Mouse (Mus musculus) hindbrain, embryonic 11.5 days (tissue): ENCODE measurements around the gene Dcaf4. TPM values are rescaled to one million over a fixed set of nuclear protein-coding genes. Genes with fewer than 3 reads are reported as not detected.

Experiments
- ATAC-seq: fragments of 200-750 bp; cut with Nextera tagmentation; 2 replicates; pipeline ENCODE4 v1.8.0; 2017; ENCODE audit warnings: mild to moderate bottlenecking, moderate TSS enrichment, moderate library complexity; ENCODE audit not compliant: low FRiP score
- DNase-seq: peaks from one replicate; pipeline ENCODE4 v3.0.0-alpha.2; 2015; ENCODE audit warnings: low spot score
- H3K27ac ChIP-seq: fragments of 300-500 bp; sonication (generic); 2 replicates; pipeline ENCODE4 v1.5.1; 2014; ENCODE audit warnings: mild to moderate bottlenecking, low read depth, low read length
- H3K27me3 ChIP-seq: fragments of 300-500 bp; sonication (generic); 2 replicates; pipeline ENCODE4 v1.6.1; 2014; ENCODE audit warnings: mild to moderate bottlenecking, low read length, moderate library complexity, mixed read lengths; ENCODE audit not compliant: control insufficient read depth, insufficient read depth
- H3K36me3 ChIP-seq: fragments of 300-500 bp; sonication (generic); 2 replicates; pipeline ENCODE4 v1.6.1; 2014; ENCODE audit warnings: mild to moderate bottlenecking, low read length, moderate library complexity, mixed read lengths; ENCODE audit not compliant: control insufficient read depth, insufficient read depth
- H3K4me1 ChIP-seq: fragments of 300-500 bp; sonication (generic); replicated peaks from 2 replicates; pipeline ENCODE4 v1.6.1; 2014; ENCODE audit warnings: low read length, mixed read lengths; ENCODE audit not compliant: control insufficient read depth, insufficient read depth
- H3K4me2 ChIP-seq: fragments of 300-500 bp; sonication (generic); replicated peaks from 2 replicates; pipeline ENCODE4 v1.6.1; 2014; ENCODE audit warnings: mild to moderate bottlenecking, low read depth, low read length
- H3K4me3 ChIP-seq: fragments of 300-500 bp; sonication (generic); 2 replicates; pipeline ENCODE4 v1.5.1; 2014; ENCODE audit warnings: low read depth, low read length
- H3K9ac ChIP-seq: fragments of 300-500 bp; sonication (generic); 2 replicates; pipeline ENCODE4 v1.6.1; 2014; ENCODE audit warnings: low read depth, low read length
- H3K9me3 ChIP-seq: fragments of 300-500 bp; sonication (generic); 2 replicates; pipeline ENCODE4 v1.6.1; 2016; ENCODE audit warnings: low read length; ENCODE audit not compliant: control insufficient read depth
- WGBS: fragments of 180-500 bp; shearing (Covaris S2); extraction: QIAGEN DNeasy Blood & Tissue Kit; methylation state at CpG from one replicate; pipeline ENCODE4 v1.1.7; 2014; 5-methylcytosine and 5-hydroxymethylcytosine counted together
- polyA plus RNA-seq: library from polyadenylated mRNA; unstranded; fragments of >200 nt; fragmentation: Nextera tagmentation; extraction: Ambion mirVana; gene quantifications from 2 replicates; pipeline ENCODE4 v1.2.1, GENCODE M21; 2014

Gene Dcaf4
- polyA plus RNA-seq, 1 experiment from 2014 or later = 26.5 TPM

DNA sequence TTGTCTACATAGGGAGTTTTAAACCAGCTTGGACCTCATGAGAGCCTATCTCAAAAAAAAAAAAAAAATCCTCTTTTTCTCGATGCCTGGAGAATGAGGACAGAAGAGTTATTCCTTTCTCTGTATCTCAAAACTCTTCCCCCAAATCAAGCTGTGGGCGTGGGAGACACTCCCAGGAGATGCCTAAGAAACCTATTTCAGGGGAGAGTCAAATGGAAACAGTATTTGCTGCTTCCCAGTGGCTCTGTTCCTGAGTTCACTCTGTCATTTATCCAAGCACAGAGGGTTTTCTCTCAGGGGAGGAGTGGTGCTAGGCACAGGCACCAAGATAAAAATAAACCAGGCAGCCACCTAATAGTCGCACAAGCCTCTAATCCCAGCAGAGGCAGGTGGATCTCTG is 27.5 kb upstream of the Dcaf4 start:
- H3K9me3 ChIP-seq = peaks cover 3% of the 10 kb centered on the region; the same call in 1 of the 2 replicates
- H3K27me3 ChIP-seq = no peaks in the 10 kb centered on the region
- no peak overlapping the region for H3K4me2 ChIP-seq
- H3K27ac ChIP-seq = no peak overlapping the region
- ATAC-seq (no peak), DNase-seq (no peak)
- H3K9ac ChIP-seq = no peak overlapping the region
- H3K36me3 ChIP-seq = 0 out of 2 replicates have a peak, but pooled peaks cover 2% of the 10 kb centered on the region
- 80% methylated on average over 3 of the region's 3 CpGs for WGBS
- H3K4me1 ChIP-seq = 0 out of 2 replicates have a peak, but pooled peaks cover 3% of the 10 kb centered on the region
- H3K4me3 ChIP-seq = no peak overlapping the region

- Histone ChIP-seq H3K4me3 (no peak overlapping the region), H3K4me1 (no peaks in the 10 kb centered on the region), H3K9me3 (peaks cover 3% of the 10 kb centered on the region; the same call in 1 of the 2 replicates), H3K36me3 (0 out of 2 replicates have a peak, but pooled peaks cover 2% of the 10 kb centered on the region), H3K27me3 (no peaks in the 10 kb centered on the region), H3K4me2 (no peak overlapping the region), H3K27ac (no peak overlapping the region), H3K9ac (no peak overlapping the region)
- 82% methylated on average over 9 of the region's 9 CpGs for WGBS
- ATAC-seq (no peak), DNase-seq (no peak)
Observed at GRCm38 (mm10) chr12:83494196-83494595, 26.1 kb upstream of the Dcaf4 start.

DNA sequence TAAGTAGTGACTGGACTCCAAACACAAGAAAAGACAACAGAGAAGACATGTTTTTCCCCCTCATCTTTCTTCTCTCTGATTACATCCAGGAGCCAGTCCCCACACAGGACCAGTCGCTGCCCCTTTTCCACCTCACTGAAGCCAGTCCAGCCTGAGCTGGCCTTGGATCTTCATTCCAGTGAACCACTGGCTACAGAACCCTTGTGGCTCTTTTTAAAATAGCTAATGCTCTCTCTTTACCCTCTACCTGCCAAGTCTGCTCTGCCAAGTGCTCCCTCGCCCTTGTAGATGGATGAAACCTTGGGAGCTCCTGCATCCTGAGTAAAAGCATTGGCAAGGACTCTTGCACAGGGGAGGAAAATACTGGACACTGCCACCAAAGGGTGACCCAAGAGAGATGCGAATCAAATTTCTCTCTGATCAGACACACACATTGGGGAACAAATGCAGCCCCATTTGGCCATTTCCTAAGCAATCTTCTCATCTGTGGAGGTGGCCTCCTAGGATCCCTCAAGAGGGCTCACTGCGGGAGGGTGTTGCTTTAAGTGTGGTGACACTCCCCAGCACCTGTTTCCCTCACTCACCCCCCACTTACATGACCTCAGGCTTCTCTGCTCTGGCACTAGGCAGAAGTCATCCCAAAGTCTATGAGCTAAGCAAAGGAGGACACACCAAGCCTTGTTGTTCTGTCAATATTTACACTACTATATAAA is 24.9 kb upstream of the Dcaf4 start:
- no peak overlapping the region for H3K27ac ChIP-seq
- no peak overlapping the region for H3K4me3 ChIP-seq
- no peaks in the 10 kb centered on the region for H3K27me3 ChIP-seq
- H3K4me2 ChIP-seq = no peak overlapping the region
- no peak overlapping the region for H3K9ac ChIP-seq
- H3K4me1 ChIP-seq = no peaks in the 10 kb centered on the region
- WGBS = 71% methylated on average over 4 of the region's 4 CpGs
- no peak for DNase-seq
- H3K36me3 ChIP-seq = 0 out of 2 replicates have a peak, but pooled peaks cover 2% of the 10 kb centered on the region
- no peak for ATAC-seq
- H3K9me3 ChIP-seq = peaks cover 3% of the 10 kb centered on the region; the same call in 1 of the 2 replicates

DNA sequence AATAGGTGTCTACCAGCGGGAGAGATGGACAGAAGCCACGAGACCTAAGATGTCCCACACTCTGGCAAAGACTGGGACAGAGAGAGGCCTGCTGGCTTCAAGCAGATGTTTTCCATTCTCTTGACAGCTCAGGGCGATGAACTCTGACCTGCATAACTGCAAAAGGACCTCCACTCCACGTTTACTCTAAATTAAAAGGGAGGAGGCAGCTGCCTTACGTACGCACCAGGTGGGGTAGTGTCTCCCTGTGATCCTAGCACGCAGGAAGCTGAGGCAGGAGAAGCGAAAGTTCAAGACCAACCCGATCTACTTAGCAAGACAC is 24.3 kb upstream of the Dcaf4 start:
- no peak for DNase-seq
- H3K9me3 ChIP-seq = peaks cover 3% of the 10 kb centered on the region; the same call in 1 of the 2 replicates
- H3K27me3 ChIP-seq = no peaks in the 10 kb centered on the region
- H3K36me3 ChIP-seq = 0 out of 2 replicates have a peak, but pooled peaks cover 2% of the 10 kb centered on the region
- ATAC-seq = no peak
- WGBS = 55% methylated on average over 9 of the region's 9 CpGs
- no peak overlapping the region for H3K9ac ChIP-seq
- no peaks in the 10 kb centered on the region for H3K4me1 ChIP-seq
- H3K4me2 ChIP-seq = no peak overlapping the region
- no peak overlapping the region for H3K27ac ChIP-seq
- no peak overlapping the region for H3K4me3 ChIP-seq

DNA sequence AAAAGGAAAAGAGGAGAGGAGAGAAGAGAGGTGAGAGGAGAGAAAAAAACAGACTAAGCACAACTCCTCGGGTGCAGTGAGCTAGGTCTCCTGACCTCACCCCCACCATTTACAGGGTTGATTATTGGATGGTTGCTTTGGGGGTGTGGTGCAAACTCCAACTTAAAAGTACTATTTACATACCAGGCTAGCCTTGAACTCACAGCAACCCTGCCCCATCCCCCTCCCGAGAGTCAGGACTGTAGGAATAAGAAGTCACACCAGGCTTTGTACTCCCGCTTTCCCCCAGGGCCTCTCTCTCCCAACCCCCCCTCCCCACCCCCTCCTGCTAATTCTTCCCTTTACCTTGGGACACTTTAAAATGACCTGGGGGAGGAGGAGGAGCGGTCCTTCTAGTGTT is 23.9 kb upstream of the Dcaf4 start:
- DNase-seq (no peak), ATAC-seq (no peak)
- H3K9me3 ChIP-seq = peaks cover 3% of the 10 kb centered on the region; the same call in 1 of the 2 replicates
- no peak overlapping the region for H3K4me2 ChIP-seq
- H3K4me3 ChIP-seq = no peak overlapping the region
- H3K27ac ChIP-seq = no peak overlapping the region
- no peaks in the 10 kb centered on the region for H3K4me1 ChIP-seq
- H3K9ac ChIP-seq = no peak overlapping the region
- 71% methylated on average over 4 of the region's 4 CpGs for WGBS
- no peaks in the 10 kb centered on the region for H3K27me3 ChIP-seq
- 0 out of 2 replicates have a peak, but pooled peaks cover 1% of the 10 kb centered on the region for H3K36me3 ChIP-seq

DNA sequence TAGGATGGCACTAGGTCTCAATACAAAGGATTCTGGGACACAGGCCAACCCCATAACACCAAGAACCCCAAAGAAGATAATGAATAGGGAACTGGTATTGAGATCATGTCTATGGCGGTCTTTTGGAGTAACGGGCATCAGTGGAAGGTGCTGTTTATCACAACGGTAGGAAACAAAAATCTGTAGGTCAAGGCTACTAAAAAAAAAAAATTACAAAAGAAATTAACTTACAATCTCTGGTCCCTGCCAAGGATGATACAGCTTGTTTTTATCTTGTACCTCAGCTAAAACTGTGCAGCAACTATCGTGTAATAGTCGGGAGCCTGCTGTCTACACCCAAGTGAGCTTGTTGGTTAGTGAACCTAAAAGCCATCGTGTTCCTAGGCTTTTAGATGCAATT is 23.5 kb upstream of the Dcaf4 start:
- Histone ChIP-seq H3K27ac (no peak overlapping the region), H3K9ac (no peak overlapping the region), H3K4me3 (no peak overlapping the region), H3K4me2 (no peak overlapping the region), H3K36me3 (no peaks in the 10 kb centered on the region), H3K27me3 (no peaks in the 10 kb centered on the region), H3K9me3 (no peaks in the 10 kb centered on the region), H3K4me1 (no peaks in the 10 kb centered on the region)
- DNase-seq (no peak), ATAC-seq (no peak)
- 94% methylated on average over 6 of the region's 6 CpGs for WGBS

- Histone ChIP-seq H3K27me3 (no peaks in the 10 kb centered on the region), H3K4me2 (no peak overlapping the region), H3K9ac (no peak overlapping the region), H3K4me3 (no peak overlapping the region), H3K27ac (no peak overlapping the region), H3K36me3 (no peaks in the 10 kb centered on the region), H3K4me1 (no peaks in the 10 kb centered on the region), H3K9me3 (no peaks in the 10 kb centered on the region)
- DNase-seq (no peak), ATAC-seq (no peak)
- WGBS = 86% methylated on average over 3 of the region's 3 CpGs
Observed at GRCm38 (mm10) chr12:83497959-83498358, 22.3 kb upstream of the Dcaf4 start.

DNA sequence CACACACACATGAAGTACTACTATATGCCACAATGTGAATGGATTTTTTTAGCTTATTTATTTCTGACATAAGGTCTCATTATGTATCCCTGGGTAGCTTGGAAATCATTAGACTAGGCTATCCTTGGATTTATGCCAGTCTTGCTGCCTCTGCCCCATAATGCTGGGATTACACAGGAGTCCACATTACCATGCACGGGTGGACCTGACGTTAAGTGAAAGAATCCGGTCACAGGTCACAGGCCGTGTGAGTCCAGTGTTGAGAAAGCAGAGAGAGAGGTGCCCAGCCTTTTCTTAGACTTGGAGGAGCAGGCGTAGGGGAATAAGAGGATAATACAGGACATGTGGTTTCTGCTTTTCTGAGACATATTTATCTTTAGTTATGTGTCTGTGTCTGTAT is 21.0 kb upstream of the Dcaf4 start:
- Histone ChIP-seq H3K27ac (no peak overlapping the region), H3K27me3 (no peaks in the 10 kb centered on the region), H3K4me1 (no peaks in the 10 kb centered on the region), H3K4me2 (no peak overlapping the region), H3K4me3 (no peak overlapping the region), H3K9me3 (no peaks in the 10 kb centered on the region), H3K9ac (no peak overlapping the region), H3K36me3 (no peaks in the 10 kb centered on the region)
- ATAC-seq (no peak), DNase-seq (no peak)
- 79% methylated on average over 5 of the region's 5 CpGs for WGBS

DNA sequence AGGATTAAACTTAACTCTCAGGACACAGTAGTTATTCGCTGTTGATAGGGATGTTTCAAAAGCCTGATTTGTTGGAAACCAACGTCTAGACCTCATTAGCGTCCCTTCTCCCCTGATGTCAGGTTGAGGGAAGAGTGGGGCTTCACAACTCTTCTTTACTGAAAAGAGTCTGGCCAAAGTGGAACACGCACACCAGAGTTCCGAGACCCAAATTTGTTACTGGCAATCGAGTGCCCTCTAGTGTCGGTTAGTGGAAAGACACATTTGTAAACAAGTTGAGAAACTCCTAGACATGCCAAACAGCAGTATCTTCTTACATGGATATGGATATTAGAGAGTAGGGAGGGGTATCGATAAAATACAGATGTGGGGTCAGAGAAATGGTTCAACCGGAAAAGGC is 18.1 kb upstream of the Dcaf4 start:
- ATAC-seq (no peak), DNase-seq (peak; percentile 82)
- H3K4me1 ChIP-seq = no peaks in the 10 kb centered on the region
- H3K27me3 ChIP-seq = no peaks in the 10 kb centered on the region
- no peak overlapping the region for H3K27ac ChIP-seq
- no peak overlapping the region for H3K4me2 ChIP-seq
- no peak overlapping the region for H3K9ac ChIP-seq
- H3K36me3 ChIP-seq = no peaks in the 10 kb centered on the region
- WGBS = 7% methylated on average over 9 of the region's 9 CpGs
- no peak overlapping the region for H3K4me3 ChIP-seq
- H3K9me3 ChIP-seq = no peaks in the 10 kb centered on the region
